Mouse (Mus musculus) megakaryocyte, embryonic 14.5 days (primary cell): ENCODE measurements around the gene Hal. TPM values are rescaled to one million over a fixed set of nuclear protein-coding genes. Genes with fewer than 3 reads are reported as not detected.

ENCODE experiments used
- H3K27me3 ChIP-seq: replicated peaks from 2 replicates; pipeline ENCODE3; 2012; ENCODE audit warnings: inconsistent platforms
- H3K36me3 ChIP-seq: replicated peaks from 2 replicates; pipeline ENCODE3; 2012; ENCODE audit warnings: low read length, inconsistent platforms, mixed read lengths
- H3K4me1 ChIP-seq: 2 replicates; pipeline ENCODE4 v1.6.1; 2012; ENCODE audit warnings: inconsistent platforms
- H3K4me3 ChIP-seq: replicated peaks from 2 replicates; pipeline ENCODE3; 2012; ENCODE audit warnings: moderate library complexity, mild to moderate bottlenecking, inconsistent platforms
- H3K9me3 ChIP-seq: 2 replicates; pipeline ENCODE4 v1.6.1; 2012; ENCODE audit warnings: inconsistent platforms
- FLI1 ChIP-seq: IDR thresholded peaks from 2 replicates; pipeline ENCODE4 v1.6.1; 2012; ENCODE audit warnings: low read length, inconsistent platforms, mixed read lengths
- GATA1 ChIP-seq: IDR thresholded peaks from 3 replicates; pipeline ENCODE4 v1.6.1; 2012; ENCODE audit warnings: mixed read lengths, low read length, inconsistent platforms, borderline replicate concordance
- polyA plus RNA-seq: library from polyadenylated mRNA; stranded (reverse); fragments of >175 nt; gene quantifications from 2 replicates; pipeline ENCODE4 v1.2.3, GENCODE M21; 2012; ENCODE audit warnings: low replicate concordance; ENCODE audit not compliant: insufficient read depth

The Hal gene
- polyA plus RNA-seq, 1 experiment, result 0.11 TPM

DNA sequence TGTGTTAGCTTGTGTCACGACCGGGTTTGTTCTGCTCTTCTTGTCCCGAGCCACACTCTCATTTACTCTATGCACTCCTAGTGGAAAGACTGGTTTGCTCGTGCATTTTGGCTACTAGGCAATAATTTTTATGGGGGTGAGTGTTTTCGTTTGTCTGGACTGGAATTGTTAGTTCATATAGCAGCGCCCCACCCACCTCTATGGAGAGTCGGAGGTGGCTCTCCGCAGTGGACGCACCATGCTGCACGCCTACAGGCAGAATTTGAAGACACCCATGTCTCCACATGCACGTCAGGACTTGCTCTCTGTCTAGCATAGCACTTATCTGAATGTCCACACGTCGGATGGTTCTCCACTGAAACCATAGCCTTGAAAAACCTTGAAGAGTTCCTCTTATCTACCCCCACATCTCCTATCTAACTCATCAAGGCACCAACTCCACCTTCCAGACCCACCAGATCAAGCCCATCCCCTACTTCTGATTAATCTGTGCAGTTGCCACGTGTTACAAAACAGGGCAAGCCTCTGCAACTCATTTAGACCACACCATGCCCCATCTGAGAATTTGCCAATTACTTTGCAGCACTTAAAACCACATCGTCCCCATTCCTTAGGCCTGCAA lies 21.1 kb downstream of the Hal start:
- no peaks in the 10 kb centered on the region for H3K9me3 ChIP-seq
- no peaks in the 10 kb centered on the region for H3K36me3 ChIP-seq
- no peak overlapping the region for H3K4me3 ChIP-seq
- peaks cover 9% of the 10 kb centered on the region for H3K4me1 ChIP-seq
- peaks cover 3% of the 10 kb centered on the region for H3K27me3 ChIP-seq
- no peak for TF ChIP-seq GATA1
- TF ChIP-seq FLI1, result no peak

- no peaks in the 10 kb centered on the region for H3K27me3 ChIP-seq
- TF ChIP-seq GATA1, result no peak
- H3K9me3 ChIP-seq, result no peaks in the 10 kb centered on the region
These were observed 26.9 kb downstream of the Hal start for GRCm38 (mm10) chr10:93515419-93515818.

GRCm38 (mm10) chr10:93515927-93516326 lies 27.4 kb downstream of the Hal start:
- Histone ChIP-seq H3K36me3 (no peaks in the 10 kb centered on the region), H3K4me1 (peaks cover 21% of the 10 kb centered on the region), H3K4me3 (no peak overlapping the region), H3K9me3 (no peaks in the 10 kb centered on the region), H3K27me3 (no peaks in the 10 kb centered on the region)
- TF ChIP-seq FLI1, result no peak
- no peak for TF ChIP-seq GATA1

More at GRCm38 (mm10) chr10:93515419-93515818, 26.9 kb downstream of the Hal start:
- H3K4me3 ChIP-seq, result no peak overlapping the region
- H3K4me1 ChIP-seq, result peaks cover 16% of the 10 kb centered on the region
- H3K36me3 ChIP-seq, result no peaks in the 10 kb centered on the region

DNA sequence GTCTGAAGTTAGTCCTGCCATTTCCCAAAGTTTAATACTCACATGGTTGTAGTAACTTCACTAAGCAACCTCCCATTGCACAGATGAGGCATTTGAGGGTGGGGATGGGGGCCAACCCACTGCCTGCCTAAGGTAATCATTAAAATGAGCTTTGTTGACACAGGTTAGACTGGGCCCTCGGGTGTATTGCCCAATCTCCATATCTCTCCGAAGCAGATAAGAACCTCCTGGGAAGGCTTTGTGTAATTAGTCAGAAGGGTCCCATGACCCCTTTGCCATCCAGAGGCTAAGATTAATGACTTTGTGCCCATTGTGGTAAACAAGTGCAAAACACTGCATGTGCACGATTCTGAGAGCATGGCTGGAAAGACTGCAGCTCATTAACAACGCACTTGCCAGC lies 29.2 kb downstream of the Hal start:
- Histone ChIP-seq H3K4me3 (no peak overlapping the region), H3K27me3 (no peaks in the 10 kb centered on the region), H3K4me1 (peaks cover 23% of the 10 kb centered on the region), H3K9me3 (no peaks in the 10 kb centered on the region), H3K36me3 (no peaks in the 10 kb centered on the region)
- TF ChIP-seq GATA1 (no peak), FLI1 (no peak)

GRCm38 (mm10) chr10:93518186-93518585 lies 29.6 kb downstream of the Hal start:
- H3K4me1 ChIP-seq, result peaks cover 23% of the 10 kb centered on the region
- TF ChIP-seq FLI1 (no peak), GATA1 (no peak)
- H3K9me3 ChIP-seq, result no peaks in the 10 kb centered on the region
- H3K36me3 ChIP-seq, result no peaks in the 10 kb centered on the region
- H3K27me3 ChIP-seq, result peaks cover 2% of the 10 kb centered on the region
- H3K4me3 ChIP-seq, result no peak overlapping the region

- H3K27me3 ChIP-seq, result peaks cover 2% of the 10 kb centered on the region
- no peak for TF ChIP-seq GATA1
- TF ChIP-seq FLI1, result no peak
- no peak overlapping the region for H3K4me3 ChIP-seq
These were observed 30.1 kb downstream of the Hal start for GRCm38 (mm10) chr10:93518620-93519019.

DNA sequence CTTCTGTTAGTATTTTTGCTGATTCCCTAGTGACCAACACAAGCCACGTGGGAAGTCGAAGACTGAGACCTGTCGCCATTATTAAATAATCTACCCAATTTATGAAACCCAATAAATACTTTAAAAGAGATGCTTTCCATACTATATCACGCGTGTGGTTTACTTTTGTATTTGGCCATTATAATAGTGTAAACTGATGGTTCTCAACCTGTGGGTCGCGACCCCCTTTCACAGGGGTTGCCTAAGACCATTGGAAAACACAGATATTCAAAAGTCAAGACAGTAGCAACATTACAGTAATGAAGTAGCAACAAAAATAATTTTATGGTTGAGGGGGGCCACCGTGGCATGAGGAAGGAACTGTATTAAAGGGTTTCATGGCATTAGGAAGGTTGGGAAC lies 30.6 kb downstream of the Hal start:
- Histone ChIP-seq H3K9me3 (no peaks in the 10 kb centered on the region), H3K4me1 (peaks cover 23% of the 10 kb centered on the region), H3K36me3 (no peaks in the 10 kb centered on the region), H3K4me3 (no peak overlapping the region), H3K27me3 (peaks cover 2% of the 10 kb centered on the region)
- no peak for TF ChIP-seq GATA1
- no peak for TF ChIP-seq FLI1

More at GRCm38 (mm10) chr10:93518620-93519019, 30.1 kb downstream of the Hal start:
- no peaks in the 10 kb centered on the region for H3K9me3 ChIP-seq
- H3K4me1 ChIP-seq, result peaks cover 23% of the 10 kb centered on the region
- no peaks in the 10 kb centered on the region for H3K36me3 ChIP-seq

DNA sequence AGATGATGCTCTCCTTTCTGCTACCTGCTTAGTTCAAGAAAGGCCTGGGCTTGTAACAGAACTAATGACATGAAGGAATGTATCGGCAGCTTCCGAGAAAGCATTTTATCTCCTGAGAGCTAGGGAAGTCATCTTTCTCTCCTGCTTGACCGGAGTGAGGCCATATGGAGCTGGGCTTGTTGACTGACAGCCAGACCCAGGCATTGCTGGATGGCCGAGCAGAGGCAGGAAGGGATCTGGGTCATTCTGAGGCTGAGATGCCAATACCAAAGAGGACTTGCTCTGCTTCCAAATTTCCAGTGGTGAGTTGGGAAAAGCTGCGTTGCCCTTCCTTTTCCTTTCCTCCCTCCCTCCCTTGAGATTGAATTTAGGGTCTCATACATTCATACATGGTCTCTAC lies 31.2 kb downstream of the Hal start:
- Histone ChIP-seq H3K4me1 (peaks cover 23% of the 10 kb centered on the region), H3K36me3 (no peaks in the 10 kb centered on the region), H3K27me3 (peaks cover 2% of the 10 kb centered on the region), H3K4me3 (no peak overlapping the region), H3K9me3 (no peaks in the 10 kb centered on the region)
- TF ChIP-seq FLI1 (no peak), GATA1 (no peak)

DNA sequence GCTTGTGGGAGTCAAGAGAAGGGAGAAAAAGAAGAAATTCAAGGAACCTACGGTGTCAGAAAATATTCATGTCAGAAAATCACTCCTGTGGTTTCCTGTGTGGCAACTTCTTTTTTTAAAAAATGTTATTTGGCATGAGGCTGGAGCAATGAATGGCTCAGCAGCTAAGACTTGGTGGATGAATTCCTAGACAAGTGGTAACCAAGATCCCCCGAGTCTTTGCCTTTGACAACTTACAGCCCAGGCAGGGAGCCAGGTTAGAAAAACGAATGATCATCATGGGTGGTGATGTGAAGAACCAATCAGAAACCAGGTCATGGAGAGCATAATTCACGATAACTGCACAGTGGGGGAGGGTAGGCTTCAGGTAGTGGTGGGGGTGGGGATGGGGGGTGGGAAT lies 32.4 kb downstream of the Hal start:
- Histone ChIP-seq H3K4me3 (no peak overlapping the region), H3K36me3 (no peaks in the 10 kb centered on the region), H3K9me3 (no peaks in the 10 kb centered on the region), H3K27me3 (peaks cover 4% of the 10 kb centered on the region), H3K4me1 (peaks cover 18% of the 10 kb centered on the region)
- TF ChIP-seq FLI1, result no peak
- TF ChIP-seq GATA1, result no peak

DNA sequence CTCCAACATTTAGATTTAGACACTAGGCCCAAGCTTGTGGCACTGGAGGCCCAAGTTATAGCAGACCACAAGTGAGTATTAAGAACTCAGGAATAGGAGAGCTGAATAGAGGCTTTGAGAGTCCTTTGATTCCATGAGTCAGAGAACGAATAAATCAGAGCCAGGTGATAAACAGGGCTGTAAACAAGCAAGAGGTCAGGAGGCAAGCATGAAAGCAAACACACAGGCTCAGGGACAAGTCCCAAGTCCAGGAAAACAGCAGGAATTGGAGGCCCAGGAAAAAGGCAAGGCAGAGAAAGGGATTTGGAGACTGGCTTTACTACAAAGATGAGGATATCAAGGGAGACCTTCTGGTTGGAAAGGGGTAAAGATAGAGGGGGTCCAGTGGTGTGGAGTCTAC lies 36.8 kb downstream of the Hal start:
- peaks cover 12% of the 10 kb centered on the region for H3K27me3 ChIP-seq
- H3K9me3 ChIP-seq, result peaks cover 5% of the 10 kb centered on the region
- TF ChIP-seq GATA1, result no peak
- TF ChIP-seq FLI1, result no peak
- no peaks in the 10 kb centered on the region for H3K36me3 ChIP-seq
- no peak overlapping the region for H3K4me3 ChIP-seq
- peaks cover 11% of the 10 kb centered on the region for H3K4me1 ChIP-seq

DNA sequence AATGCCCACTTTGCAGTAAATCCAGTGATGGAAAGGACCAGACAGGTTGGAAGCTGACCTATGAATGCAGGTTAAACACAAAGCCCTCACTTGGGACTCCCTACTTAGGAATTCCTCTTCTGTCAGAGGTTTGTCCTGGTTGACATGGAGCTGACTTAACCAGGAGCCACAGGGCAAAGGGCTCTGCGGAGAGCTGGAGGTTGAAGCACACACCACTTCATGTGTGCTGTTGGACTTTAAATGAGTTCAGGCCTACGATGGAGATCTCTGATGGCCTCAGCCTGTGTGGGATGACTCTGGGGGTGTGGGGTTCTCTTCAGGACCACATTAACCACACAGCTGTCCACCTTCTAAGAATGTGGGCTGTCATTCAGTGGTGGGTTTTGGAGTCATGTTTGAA lies 49.7 kb downstream of the Hal start:
- Histone ChIP-seq H3K36me3 (no peaks in the 10 kb centered on the region), H3K9me3 (no peaks in the 10 kb centered on the region), H3K4me1 (peaks cover 23% of the 10 kb centered on the region), H3K27me3 (peaks cover 31% of the 10 kb centered on the region), H3K4me3 (no peak overlapping the region)
- TF ChIP-seq FLI1 (no peak), GATA1 (no peak)
